Mouse (Mus musculus) kidney, embryonic 16.5 days (tissue): Measurements from ENCODE around the gene Exosc1. TPM values are rescaled to one million over a fixed set of nuclear protein-coding genes. Genes with fewer than 3 reads are reported as not detected.

Experiments used
- ATAC-seq: fragments of 200-750 bp; cut with Nextera tagmentation; 2 replicates; pipeline ENCODE4 v1.8.0; 2017; ENCODE audit warnings: moderate TSS enrichment; ENCODE audit not compliant: low FRiP score, low TSS enrichment
- H3K27ac ChIP-seq: fragments of 300-500 bp; sonication (generic); 2 replicates; pipeline ENCODE4 v1.5.1; 2014; ENCODE audit warnings: low read length
- H3K27me3 ChIP-seq: fragments of 300-500 bp; sonication (generic); 2 replicates; pipeline ENCODE4 v1.6.1; 2014; ENCODE audit warnings: low read length, control low read depth, mixed read lengths; ENCODE audit not compliant: insufficient read depth
- H3K36me3 ChIP-seq: fragments of 300-500 bp; sonication (generic); 2 replicates; pipeline ENCODE4 v1.6.1; 2014; ENCODE audit warnings: low read length, control low read depth, mixed read lengths; ENCODE audit not compliant: insufficient read depth
- H3K4me1 ChIP-seq: fragments of 300-500 bp; sonication (generic); 2 replicates; pipeline ENCODE4 v1.6.1; 2014; ENCODE audit warnings: low read length, control low read depth, mixed read lengths; ENCODE audit not compliant: insufficient read depth
- H3K4me2 ChIP-seq: fragments of 300-500 bp; sonication (generic); replicated peaks from 2 replicates; pipeline ENCODE4 v1.6.1; 2014; ENCODE audit warnings: low read depth, low read length
- H3K4me3 ChIP-seq: fragments of 300-500 bp; sonication (generic); 2 replicates; pipeline ENCODE4 v1.5.1; 2014; ENCODE audit warnings: mild to moderate bottlenecking, low read length
- H3K9ac ChIP-seq: fragments of 300-500 bp; sonication (generic); replicated peaks from 2 replicates; pipeline ENCODE4 v1.6.1; 2014; ENCODE audit warnings: low read length
- H3K9me3 ChIP-seq: fragments of 300-500 bp; sonication (generic); 2 replicates; pipeline ENCODE4 v1.6.1; 2016; ENCODE audit warnings: low read length, control low read depth
- WGBS: fragments of 180-500 bp; shearing (Covaris S2); extraction: QIAGEN DNeasy Blood & Tissue Kit; methylation state at CpG from one replicate; pipeline ENCODE4 v1.1.7; 2014; 5-methylcytosine and 5-hydroxymethylcytosine counted together
- polyA plus RNA-seq: library from polyadenylated mRNA; unstranded; fragments of >200 nt; fragmentation: Nextera tagmentation; extraction: Ambion mirVana; gene quantifications from 2 replicates; pipeline ENCODE4 v1.2.1, GENCODE M21; 2015

The Exosc1 gene
- 74.0 and 78.8 TPM in 2 replicates for polyA plus RNA-seq

- WGBS = under 1% methylated on average over 47 of the region's 47 CpGs
- ATAC-seq = peak; percentile 100
- Histone ChIP-seq H3K4me3 (peak within 1 kb of the TSS; percentile 99), H3K9ac (peak within 1 kb of the TSS; percentile 92), H3K27me3 (no peaks in the 10 kb centered on the region), H3K36me3 (peaks cover 24% of the 10 kb centered on the region), H3K27ac (peak within 1 kb of the TSS; percentile 63), H3K4me1 (peaks cover 17% of the 10 kb centered on the region), H3K4me2 (peak within 1 kb of the TSS; percentile 87), H3K9me3 (no peaks in the 10 kb centered on the region)
These were observed at the start of gene Exosc1, which contains the start of gene Zdhhc16 for GRCm38 (mm10) chr19:41933179-41934086. TSS of gene Exosc1 (minus strand) at chr19:41933423. TSS of gene Zdhhc16 (plus strand) at chr19:41933480.

- Histone ChIP-seq H3K27ac (peak overlapping the region; percentile 95), H3K4me1 (peaks cover 19% of the 10 kb centered on the region), H3K36me3 (no peaks in the 10 kb centered on the region), H3K9me3 (no peaks in the 10 kb centered on the region), H3K4me2 (peak overlapping the region; percentile 85), H3K9ac (peak overlapping the region; percentile 91), H3K27me3 (no peaks in the 10 kb centered on the region), H3K4me3 (peak overlapping the region; percentile 91)
- ATAC-seq = no peak
- 5% methylated on average over 4 of the region's 4 CpGs for WGBS
These were observed 49.5 kb upstream of the Exosc1 start for GRCm38 (mm10) chr19:41982791-41983150.

DNA sequence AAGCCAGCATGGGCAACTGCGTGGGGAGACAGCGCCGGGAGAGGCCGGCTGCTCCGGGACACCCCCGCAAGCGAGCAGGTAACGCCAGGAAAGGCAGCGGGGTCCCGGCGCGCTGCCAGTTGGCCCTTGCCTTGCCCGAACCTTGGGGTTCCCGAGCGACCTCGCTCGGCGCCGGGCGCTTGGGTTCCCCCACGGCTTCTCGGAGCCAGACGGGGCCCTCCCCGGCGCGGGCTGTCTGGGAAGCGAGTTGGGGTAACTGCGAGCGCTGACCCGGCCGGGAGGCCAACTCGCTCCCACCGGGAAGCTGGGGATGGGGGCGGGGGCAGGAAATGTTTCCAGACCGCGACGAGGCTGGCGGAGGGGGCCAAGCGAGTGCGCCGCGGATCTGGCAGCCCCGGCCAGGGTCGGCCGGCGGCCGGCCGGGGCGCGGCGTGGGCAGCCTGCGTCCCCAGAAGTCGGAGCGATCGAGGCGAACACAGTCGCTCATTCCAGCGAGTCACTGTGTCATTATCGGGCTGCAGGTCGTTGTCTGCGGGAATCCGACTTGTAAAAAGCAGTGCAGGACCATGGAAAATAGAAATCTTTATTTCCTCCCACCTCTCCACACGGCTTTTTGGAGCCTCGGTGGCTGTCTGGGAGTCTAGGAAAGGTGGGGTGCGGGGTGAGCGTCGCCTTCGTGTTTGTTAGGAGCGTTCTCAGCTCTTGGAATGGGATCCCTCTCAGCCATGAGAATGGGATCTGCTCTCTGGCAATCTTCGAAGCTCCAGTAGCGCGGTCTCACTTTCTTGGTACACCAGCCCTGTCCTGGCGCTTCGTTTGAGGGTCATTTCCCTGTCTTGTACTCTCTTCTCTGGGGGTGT is 48.9 kb upstream of the Exosc1 start:
- H3K9me3 ChIP-seq = no peaks in the 10 kb centered on the region
- peak overlapping the region; percentile 95 for H3K27ac ChIP-seq
- 0% methylated on average over 70 of the region's 74 CpGs for WGBS
- peak overlapping the region; percentile 91 for H3K4me3 ChIP-seq
- peak; percentile 0; the same call in 1 of the 2 replicates for ATAC-seq
- H3K9ac ChIP-seq = peak overlapping the region; percentile 91
- peak overlapping the region; percentile 85 for H3K4me2 ChIP-seq
- H3K27me3 ChIP-seq = no peaks in the 10 kb centered on the region
- no peaks in the 10 kb centered on the region for H3K36me3 ChIP-seq
- peaks cover 19% of the 10 kb centered on the region for H3K4me1 ChIP-seq

- WGBS = under 1% methylated on average over 33 of the region's 33 CpGs
- peak; percentile 96; the same call in 1 of the 2 replicates for ATAC-seq
- Histone ChIP-seq H3K4me3 (peak within 1 kb of the TSS; percentile 91), H3K9me3 (no peaks in the 10 kb centered on the region), H3K9ac (peak within 1 kb of the TSS; percentile 91), H3K4me1 (peaks cover 19% of the 10 kb centered on the region), H3K27me3 (no peaks in the 10 kb centered on the region), H3K4me2 (peak within 1 kb of the TSS; percentile 85), H3K27ac (peak within 1 kb of the TSS; percentile 95), H3K36me3 (no peaks in the 10 kb centered on the region)
These were observed 48.3 kb upstream of the Exosc1 start, which contains the start of gene Ubtd1 for GRCm38 (mm10) chr19:41981595-41981927. TSS of gene Ubtd1 (plus strand) at chr19:41981763.

DNA sequence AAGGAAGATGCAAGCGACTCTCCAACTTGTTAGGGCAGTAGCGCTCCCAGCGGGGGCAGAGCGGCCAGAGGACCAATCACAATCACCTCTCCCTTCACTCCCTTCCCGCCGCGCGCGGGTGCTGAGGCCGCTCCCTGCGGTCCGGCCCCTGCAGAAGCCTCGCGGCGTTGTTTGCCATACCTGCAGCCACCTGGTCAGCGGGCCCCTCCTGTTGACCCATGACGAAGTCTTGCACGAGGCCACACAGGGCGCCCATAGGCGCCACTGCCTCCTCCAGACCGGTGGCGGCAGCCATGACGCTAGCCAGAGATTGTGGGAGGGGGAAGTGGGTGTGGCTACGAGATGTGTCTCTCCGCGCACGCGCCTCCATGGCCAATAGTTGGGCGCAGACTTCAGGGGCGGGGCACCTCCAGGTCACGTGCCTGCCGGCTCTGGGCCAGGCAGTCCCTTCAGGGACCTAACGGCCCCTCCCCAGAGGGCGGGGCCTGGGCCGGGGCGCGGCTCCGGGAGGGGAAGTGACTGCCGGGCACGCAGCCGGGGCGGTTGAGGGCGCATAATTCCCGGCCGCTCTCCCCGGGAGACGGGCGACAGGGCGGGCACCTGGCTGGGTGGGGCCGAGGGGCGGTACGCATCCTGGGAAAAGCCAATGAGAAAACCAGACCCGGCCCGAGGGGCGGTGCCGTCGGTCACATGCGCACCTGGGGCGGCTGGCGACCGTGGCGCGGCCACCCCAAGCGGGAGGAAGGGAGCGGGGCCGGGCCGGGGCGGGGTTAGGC is 47.8 kb upstream of the Exosc1 start, which contains the start of gene Mms19:
Mms19 (minus strand) TSS at position 339 of the 776 bp plus-strand sequence.
- H3K9ac ChIP-seq = peak within 1 kb of the TSS; percentile 91
- under 1% methylated on average over 63 of the region's 68 CpGs for WGBS
- H3K4me1 ChIP-seq = peaks cover 19% of the 10 kb centered on the region
- no peaks in the 10 kb centered on the region for H3K27me3 ChIP-seq
- H3K9me3 ChIP-seq = no peaks in the 10 kb centered on the region
- ATAC-seq = peak; percentile 95
- H3K4me2 ChIP-seq = peak within 1 kb of the TSS; percentile 85
- peak within 1 kb of the TSS; percentile 95 for H3K27ac ChIP-seq
- no peaks in the 10 kb centered on the region for H3K36me3 ChIP-seq
- H3K4me3 ChIP-seq = peak within 1 kb of the TSS; percentile 91

- Histone ChIP-seq H3K4me2 (peak overlapping the region; percentile 79), H3K36me3 (no peaks in the 10 kb centered on the region), H3K9ac (peak overlapping the region; percentile 88), H3K9me3 (no peaks in the 10 kb centered on the region), H3K27ac (peak overlapping the region; percentile 95), H3K27me3 (no peaks in the 10 kb centered on the region), H3K4me1 (peaks cover 19% of the 10 kb centered on the region), H3K4me3 (peak overlapping the region; percentile 91)
- 0 out of 2 replicates have a peak, but pooled peaks have one; percentile 7 for ATAC-seq
- WGBS = under 1% methylated on average over 16 of the region's 16 CpGs
These were observed 47.2 kb upstream of the Exosc1 start for GRCm38 (mm10) chr19:41980422-41980818.

DNA sequence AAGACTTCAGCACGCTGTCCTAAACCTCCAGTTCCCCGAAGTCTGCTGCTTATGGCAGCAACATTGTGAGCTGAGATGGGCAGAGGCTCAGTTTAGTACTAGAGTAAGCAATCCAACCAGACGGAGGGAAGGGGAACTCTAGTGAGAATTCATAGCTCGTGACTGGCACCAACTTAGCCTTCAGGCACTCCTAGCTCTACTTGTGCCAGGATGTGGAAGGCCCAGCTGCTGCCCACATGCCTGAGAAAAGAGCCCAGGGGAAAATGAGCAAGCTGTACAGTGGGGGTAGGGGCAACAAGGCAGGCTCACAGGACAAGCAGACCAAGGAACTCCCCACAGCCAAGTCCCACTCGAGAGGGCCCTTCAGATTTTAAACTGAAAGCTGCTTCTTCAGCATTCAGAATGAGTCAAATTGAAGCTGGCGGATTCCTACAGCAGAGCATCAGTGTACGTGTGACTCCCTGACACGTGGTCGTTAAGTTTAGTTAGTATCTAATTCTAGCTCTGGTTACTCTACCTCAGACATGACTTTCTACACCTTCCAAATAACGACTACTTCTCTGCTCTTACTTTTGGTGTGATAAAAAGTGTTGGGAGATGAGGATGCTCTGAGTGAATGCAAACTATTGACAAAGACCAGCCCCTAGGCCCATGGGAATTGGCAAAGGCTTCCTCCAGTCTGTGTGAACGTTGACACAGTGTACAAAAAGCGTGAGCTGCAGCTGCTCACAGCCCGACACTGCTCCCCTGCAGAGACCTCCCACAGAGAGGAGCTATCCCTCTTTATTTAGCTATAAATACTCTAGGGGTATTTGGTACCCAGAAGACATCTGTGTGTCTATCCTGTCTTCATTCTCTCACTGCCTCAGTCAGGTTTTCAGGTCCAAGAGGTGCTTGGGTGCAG is 40.9 kb upstream of the Exosc1 start:
- no peak for ATAC-seq
- H3K27me3 ChIP-seq = no peaks in the 10 kb centered on the region
- no peaks in the 10 kb centered on the region for H3K9me3 ChIP-seq
- no peak overlapping the region for H3K4me2 ChIP-seq
- H3K27ac ChIP-seq = no peak overlapping the region
- H3K36me3 ChIP-seq = peaks cover 5% of the 10 kb centered on the region; the same call in 1 of the 2 replicates
- 60% methylated on average over 13 of the region's 13 CpGs for WGBS
- no peak overlapping the region for H3K9ac ChIP-seq
- no peak overlapping the region for H3K4me3 ChIP-seq
- no peaks in the 10 kb centered on the region for H3K4me1 ChIP-seq

GRCm38 (mm10) chr19:41969618-41970017 is 36.4 kb upstream of the Exosc1 start:
- Histone ChIP-seq H3K4me3 (no peak overlapping the region), H3K4me1 (no peaks in the 10 kb centered on the region), H3K4me2 (no peak overlapping the region), H3K27ac (no peak overlapping the region), H3K9ac (no peak overlapping the region), H3K9me3 (no peaks in the 10 kb centered on the region), H3K36me3 (peaks cover 31% of the 10 kb centered on the region), H3K27me3 (no peaks in the 10 kb centered on the region)
- ATAC-seq = no peak
- WGBS = 94% methylated on average over 7 of the region's 7 CpGs
